Mouse (Mus musculus) neural tube, embryonic 13.5 days (tissue): ENCODE data around the gene Slc30a3. TPM values are rescaled to one million over a fixed set of nuclear protein-coding genes. Genes with fewer than 3 reads are reported as not detected.

Experiments
- ATAC-seq: fragments of 200-750 bp; cut with Nextera tagmentation; 2 replicates; pipeline ENCODE4 v1.8.0; 2017; ENCODE audit warnings: low read depth, mild to moderate bottlenecking, moderate TSS enrichment, moderate library complexity
- H3K27ac ChIP-seq: fragments of 300-500 bp; sonication (generic); replicated peaks from 2 replicates; pipeline ENCODE4 v1.5.1; 2015; ENCODE audit warnings: moderate library complexity, mild to moderate bottlenecking, inconsistent platforms
- H3K27me3 ChIP-seq: fragments of 300-500 bp; sonication (generic); 2 replicates; pipeline ENCODE4 v1.6.1; 2015; ENCODE audit warnings: mild to moderate bottlenecking, inconsistent platforms
- H3K36me3 ChIP-seq: fragments of 300-500 bp; sonication (generic); 2 replicates; pipeline ENCODE4 v1.6.1; 2015; ENCODE audit warnings: mild to moderate bottlenecking, inconsistent platforms
- H3K4me1 ChIP-seq: fragments of 300-500 bp; sonication (generic); replicated peaks from 2 replicates; pipeline ENCODE4 v1.6.1; 2015; ENCODE audit warnings: inconsistent platforms
- H3K4me2 ChIP-seq: fragments of 300-500 bp; sonication (generic); 2 replicates; pipeline ENCODE4 v1.6.1; 2015; ENCODE audit warnings: inconsistent platforms, mild to moderate bottlenecking, moderate library complexity
- H3K4me3 ChIP-seq: fragments of 300-500 bp; sonication (generic); 2 replicates; pipeline ENCODE4 v1.5.1; 2015; ENCODE audit warnings: mild to moderate bottlenecking, inconsistent platforms
- H3K9ac ChIP-seq: fragments of 300-500 bp; sonication (generic); 2 replicates; pipeline ENCODE4 v1.6.1; 2015; ENCODE audit warnings: moderate library complexity, mild to moderate bottlenecking, inconsistent platforms
- H3K9me3 ChIP-seq: fragments of 300-500 bp; sonication (generic); 2 replicates; pipeline ENCODE4 v1.6.1; 2016; ENCODE audit warnings: inconsistent platforms
- WGBS: fragments of 180-500 bp; shearing (Covaris S2); methylation state at CpG from one replicate; pipeline ENCODE4 v1.1.7; 2015; 5-methylcytosine and 5-hydroxymethylcytosine counted together
- polyA plus RNA-seq: library from polyadenylated mRNA; unstranded; fragments of >200 nt; fragmentation: Nextera tagmentation; extraction: Ambion mirVana; gene quantifications from 2 replicates; pipeline ENCODE4 v1.2.1, GENCODE M21; 2015

Slc30a3 gene
- polyA plus RNA-seq, 1 experiment from 2014 or later = 28.9 TPM

GRCm38 (mm10) chr5:31121111-31121510 is 13.1 kb upstream of the Slc30a3 start:
- Histone ChIP-seq H3K9me3 (no peaks in the 10 kb centered on the region), H3K27ac (no peak overlapping the region), H3K36me3 (no peaks in the 10 kb centered on the region), H3K4me2 (no peak overlapping the region), H3K27me3 (peaks cover 6% of the 10 kb centered on the region), H3K4me1 (no peaks in the 10 kb centered on the region), H3K9ac (no peak overlapping the region), H3K4me3 (no peak overlapping the region)
- WGBS = 89% methylated on average over 8 of the region's 8 CpGs
- no peak for ATAC-seq

GRCm38 (mm10) chr5:31116912-31117311 is 8.9 kb upstream of the Slc30a3 start:
- WGBS = 41% methylated on average over 10 of the region's 10 CpGs
- Histone ChIP-seq H3K27me3 (peaks cover 10% of the 10 kb centered on the region), H3K4me3 (no peak overlapping the region), H3K4me1 (no peaks in the 10 kb centered on the region), H3K36me3 (no peaks in the 10 kb centered on the region), H3K27ac (no peak overlapping the region), H3K9ac (no peak overlapping the region), H3K4me2 (no peak overlapping the region), H3K9me3 (no peaks in the 10 kb centered on the region)
- no peak for ATAC-seq

- Histone ChIP-seq H3K9me3 (no peaks in the 10 kb centered on the region), H3K27ac (no peak within 1 kb of the TSS), H3K4me2 (no peak within 1 kb of the TSS), H3K9ac (no peak within 1 kb of the TSS), H3K27me3 (peaks cover 15% of the 10 kb centered on the region), H3K36me3 (no peaks in the 10 kb centered on the region), H3K4me3 (no peak within 1 kb of the TSS), H3K4me1 (no peaks in the 10 kb centered on the region)
- WGBS = 64% methylated on average over 3 of the region's 3 CpGs
- no peak for ATAC-seq
Observed at GRCm38 (mm10) chr5:31116354-31116753, 8.3 kb upstream of the Slc30a3 start, which contains the start of gene Trim54. TSS of gene Trim54 (plus strand) at chr5:31116712.

GRCm38 (mm10) chr5:31110781-31111180 is 2.7 kb upstream of the Slc30a3 start:
- WGBS = 39% methylated on average over 7 of the region's 7 CpGs
- Histone ChIP-seq H3K9me3 (no peaks in the 10 kb centered on the region), H3K27ac (no peak overlapping the region), H3K4me2 (no peak overlapping the region), H3K4me3 (no peak overlapping the region), H3K27me3 (peaks cover 9% of the 10 kb centered on the region; the same call in 1 of the 2 replicates), H3K4me1 (no peaks in the 10 kb centered on the region), H3K36me3 (no peaks in the 10 kb centered on the region), H3K9ac (no peak overlapping the region)
- ATAC-seq = no peak

GRCm38 (mm10) chr5:31105814-31106335 is 2.2 kb downstream of the Slc30a3 start, which contains the start of gene Dnajc5g:
TSS of gene Dnajc5g (plus strand) at chr5:31106285.
- Histone ChIP-seq H3K4me1 (no peaks in the 10 kb centered on the region), H3K36me3 (no peaks in the 10 kb centered on the region), H3K27ac (no peak within 1 kb of the TSS), H3K4me2 (no peak within 1 kb of the TSS), H3K9me3 (no peaks in the 10 kb centered on the region), H3K27me3 (no peaks in the 10 kb centered on the region; the same call in 1 of the 2 replicates), H3K4me3 (no peak within 1 kb of the TSS), H3K9ac (no peak within 1 kb of the TSS)
- ATAC-seq = no peak
- 84% methylated on average over 9 of the region's 9 CpGs for WGBS

- 21% methylated on average over 11 of the region's 11 CpGs for WGBS
- H3K4me1 ChIP-seq = peaks cover 49% of the 10 kb centered on the region
- no peak overlapping the region for H3K9ac ChIP-seq
- H3K27me3 ChIP-seq = peaks cover 87% of the 10 kb centered on the region
- no peaks in the 10 kb centered on the region for H3K36me3 ChIP-seq
- H3K27ac ChIP-seq = no peak overlapping the region
- H3K4me3 ChIP-seq = 0 out of 2 replicates have a peak overlapping the region, but pooled peaks have one; percentile 61
- no peak for ATAC-seq
- no peaks in the 10 kb centered on the region for H3K9me3 ChIP-seq
- peak overlapping the region; percentile 58 for H3K4me2 ChIP-seq
Observed at GRCm38 (mm10) chr5:31095711-31096480, 12.1 kb downstream of the Slc30a3 start.

GRCm38 (mm10) chr5:31094799-31095691 is 13.0 kb downstream of the Slc30a3 start:
- H3K9ac ChIP-seq = peak overlapping the region; percentile 26; the same call in 1 of the 2 replicates
- under 1% methylated on average over 59 of the region's 59 CpGs for WGBS
- no peak for ATAC-seq
- no peak overlapping the region for H3K27ac ChIP-seq
- peaks cover 57% of the 10 kb centered on the region for H3K4me1 ChIP-seq
- H3K4me2 ChIP-seq = peak overlapping the region; percentile 58
- peaks cover 91% of the 10 kb centered on the region for H3K27me3 ChIP-seq
- H3K36me3 ChIP-seq = no peaks in the 10 kb centered on the region
- no peaks in the 10 kb centered on the region for H3K9me3 ChIP-seq
- H3K4me3 ChIP-seq = peak overlapping the region; percentile 61

GRCm38 (mm10) chr5:31094100-31094798 is 13.8 kb downstream of the Slc30a3 start:
- H3K9ac ChIP-seq = no peak overlapping the region
- no peaks in the 10 kb centered on the region for H3K36me3 ChIP-seq
- peaks cover 59% of the 10 kb centered on the region for H3K4me1 ChIP-seq
- ATAC-seq = no peak
- H3K4me2 ChIP-seq = peak overlapping the region; percentile 58
- 2% methylated on average over 29 of the region's 29 CpGs for WGBS
- H3K4me3 ChIP-seq = peak overlapping the region; percentile 61
- no peak overlapping the region for H3K27ac ChIP-seq
- no peaks in the 10 kb centered on the region for H3K9me3 ChIP-seq
- peaks cover 95% of the 10 kb centered on the region for H3K27me3 ChIP-seq

- no peaks in the 10 kb centered on the region for H3K9me3 ChIP-seq
- H3K36me3 ChIP-seq = no peaks in the 10 kb centered on the region
- H3K4me2 ChIP-seq = peak overlapping the region; percentile 58
- H3K4me3 ChIP-seq = peak overlapping the region; percentile 61
- H3K27me3 ChIP-seq = peaks cover 100% of the 10 kb centered on the region
- WGBS = under 1% methylated on average over 51 of the region's 54 CpGs
- H3K9ac ChIP-seq = peak overlapping the region; percentile 85
- H3K4me1 ChIP-seq = peaks cover 59% of the 10 kb centered on the region
- peak; percentile 61 for ATAC-seq
- peak overlapping the region; percentile 52 for H3K27ac ChIP-seq
Observed at GRCm38 (mm10) chr5:31093151-31094041, 14.6 kb downstream of the Slc30a3 start.

- ATAC-seq = peak; percentile 8; the same call in 1 of the 2 replicates
- under 1% methylated on average over 44 of the region's 53 CpGs for WGBS
- H3K27ac ChIP-seq = peak overlapping the region; percentile 52; the same call in 1 of the 2 replicates
- peak overlapping the region; percentile 61 for H3K4me3 ChIP-seq
- no peaks in the 10 kb centered on the region for H3K9me3 ChIP-seq
- peak overlapping the region; percentile 85 for H3K9ac ChIP-seq
- H3K27me3 ChIP-seq = peaks cover 97% of the 10 kb centered on the region
- H3K4me2 ChIP-seq = peak overlapping the region; percentile 58
- H3K36me3 ChIP-seq = no peaks in the 10 kb centered on the region
- peaks cover 59% of the 10 kb centered on the region for H3K4me1 ChIP-seq
Observed at GRCm38 (mm10) chr5:31092231-31092975, 15.6 kb downstream of the Slc30a3 start.
